Mouse (Mus musculus): ENCODE measurements around the gene Orc3. TPM values are rescaled to one million over a fixed set of nuclear protein-coding genes. Genes with fewer than 3 reads are reported as not detected.

Orc3 gene
- total and polyA plus RNA-seq, 3 experiments: 48.0 to 74.2 TPM; not detected in 1

- Histone ChIP-seq H3K36me3 (ENCODE audit: control insufficient read depth in 1 of 2, insufficient read depth in 2 of 2, low read length in 2 of 2) (peaks cover 0 to 38% of the 10 kb centered on the region in 2 experiments; a peak in 2 of 4 replicates), H3K4me3 (ENCODE audit: control insufficient read depth in 1 of 2, insufficient read depth in 1 of 2, low read depth in 2 of 2, low read length in 2 of 2) (no peak overlapping the region), H3K27me3 (ENCODE audit: control insufficient read depth in 1 of 2, insufficient read depth in 2 of 2, low read length in 2 of 2) (no peaks in the 10 kb centered on the region), H3K9me3 (replicated peaks; ENCODE audit: insufficient read depth, low read length) (no peaks in the 10 kb centered on the region), H3K9ac (ENCODE audit: control insufficient read depth, low read depth, low read length, poor library complexity, severe bottlenecking) (no peak overlapping the region), H3K79me2 (ENCODE audit: control insufficient read depth, insufficient read depth, low read length, poor library complexity) (no peaks in the 10 kb centered on the region), H3K4me1 (ENCODE audit: control insufficient read depth in 1 of 2, insufficient read depth in 2 of 2, low read length in 2 of 2) (no peaks in the 10 kb centered on the region), H3K27ac (ENCODE audit: control insufficient read depth, low read depth, low read length) (no peak overlapping the region)
- peak; percentile 28 for TF ChIP-seq RAD21 (IDR thresholded peaks at IDR 0.05; ENCODE audit: low read depth, low read length)
- TF ChIP-seq CHD1 (IDR thresholded peaks at IDR 0.05; ENCODE audit: low read depth, low read length): no peak
- TF ChIP-seq CTCF (IDR thresholded peaks at IDR 0.05 in 2 of 3, conservative IDR thresholded peaks at IDR 0.05 in 1 of 3; ENCODE audit: control insufficient read depth in 1 of 3, insufficient read depth in 1 of 3, low read depth in 2 of 3, low read length in 3 of 3, poor library complexity in 1 of 3, severe bottlenecking in 1 of 3): peak in 1 of 3 experiments; percentile 39; a peak in 2 of 6 replicates
- DNase-seq (ENCODE audit: low read depth, low spot score): no peak
Observed at GRCm38 (mm10) chr4:34577028-34577427, 37.7 kb downstream of the Orc3 start.

GRCm38 (mm10) chr4:34572876-34573275, 41.9 kb downstream of the Orc3 start:
- Histone ChIP-seq H3K9me3 (replicated peaks; ENCODE audit: insufficient read depth, low read length) (no peaks in the 10 kb centered on the region), H3K4me1 (ENCODE audit: control insufficient read depth in 1 of 2, insufficient read depth in 2 of 2, low read length in 2 of 2) (no peaks in the 10 kb centered on the region), H3K79me2 (ENCODE audit: control insufficient read depth, insufficient read depth, low read length, poor library complexity) (no peaks in the 10 kb centered on the region), H3K4me3 (ENCODE audit: control insufficient read depth in 1 of 2, insufficient read depth in 1 of 2, low read depth in 2 of 2, low read length in 2 of 2) (no peak overlapping the region), H3K36me3 (ENCODE audit: control insufficient read depth in 1 of 2, insufficient read depth in 2 of 2, low read length in 2 of 2) (peaks cover 0 to 53% of the 10 kb centered on the region in 2 experiments; a peak in 2 of 4 replicates), H3K9ac (ENCODE audit: control insufficient read depth, low read depth, low read length, poor library complexity, severe bottlenecking) (no peak overlapping the region), H3K27ac (ENCODE audit: control insufficient read depth, low read depth, low read length) (no peak overlapping the region), H3K27me3 (ENCODE audit: control insufficient read depth in 1 of 2, insufficient read depth in 2 of 2, low read length in 2 of 2) (no peaks in the 10 kb centered on the region)
- TF ChIP-seq USF2 (IDR thresholded peaks at IDR 0.05; ENCODE audit: borderline replicate concordance in 1 of 2, insufficient read depth in 1 of 2, low read depth in 1 of 2, low read length in 2 of 2) (no peak), RAD21 (IDR thresholded peaks at IDR 0.05; ENCODE audit: low read depth, low read length) (no peak), TAL1 (IDR thresholded peaks at IDR 0.05; ENCODE audit: low read length) (no peak), MYC (IDR thresholded peaks at IDR 0.05; ENCODE audit: low read depth, low read length) (no peak), ZMIZ1 (IDR thresholded peaks at IDR 0.05; ENCODE audit: low read depth, low read length) (no peak), CHD2 (IDR thresholded peaks at IDR 0.05; ENCODE audit: low read length) (no peak)
- DNase-seq (ENCODE audit: low read depth, low spot score): no peak

GRCm38 (mm10) chr4:34566226-34566625, 48.5 kb downstream of the Orc3 start:
- Histone ChIP-seq H3K9ac (ENCODE audit: control insufficient read depth, low read depth, low read length, poor library complexity, severe bottlenecking) (no peak overlapping the region), H3K9me3 (replicated peaks; ENCODE audit: insufficient read depth, low read length) (no peaks in the 10 kb centered on the region), H3K36me3 (ENCODE audit: control insufficient read depth in 1 of 2, insufficient read depth in 2 of 2, low read length in 2 of 2) (peaks cover 27 to 49% of the 10 kb centered on the region in 2 experiments), H3K4me3 (ENCODE audit: control insufficient read depth in 1 of 2, insufficient read depth in 1 of 2, low read depth in 2 of 2, low read length in 2 of 2) (no peak overlapping the region), H3K27me3 (ENCODE audit: control insufficient read depth in 1 of 2, insufficient read depth in 2 of 2, low read length in 2 of 2) (no peaks in the 10 kb centered on the region), H3K4me1 (ENCODE audit: control insufficient read depth in 1 of 2, insufficient read depth in 2 of 2, low read length in 2 of 2) (no peaks in the 10 kb centered on the region; a peak in 1 of 4 replicates), H3K27ac (ENCODE audit: control insufficient read depth, low read depth, low read length) (no peak overlapping the region), H3K79me2 (ENCODE audit: control insufficient read depth, insufficient read depth, low read length, poor library complexity) (peaks cover 5% of the 10 kb centered on the region; the same call in 1 of the 2 replicates)
- DNase-seq (ENCODE audit: low read depth, low spot score): no peak
- TF ChIP-seq USF2 (IDR thresholded peaks at IDR 0.05; ENCODE audit: borderline replicate concordance in 1 of 2, insufficient read depth in 1 of 2, low read depth in 1 of 2, low read length in 2 of 2) (no peak), ZMIZ1 (IDR thresholded peaks at IDR 0.05; ENCODE audit: low read depth, low read length) (peak; percentile 52; the same call in 1 of the 2 replicates), CTCF (IDR thresholded peaks at IDR 0.05 in 2 of 3, conservative IDR thresholded peaks at IDR 0.05 in 1 of 3; ENCODE audit: control insufficient read depth in 1 of 3, insufficient read depth in 1 of 3, low read depth in 2 of 3, low read length in 3 of 3, poor library complexity in 1 of 3, severe bottlenecking in 1 of 3) (no peak), NRF1 (IDR thresholded peaks at IDR 0.05; ENCODE audit: insufficient read depth, low read depth, low read length, poor library complexity, severe bottlenecking) (no peak)
